Comparison of ENCODE assay signal across 22 mouse cellular contexts in genomic region chr4:140642378-140642777, GRCm38 (mm10). TPM values are rescaled to one million over a fixed set of nuclear protein-coding genes. Genes with fewer than 3 reads are reported as not detected.
A peak's percentile ranks its signal among the peaks of the same experiment; 100 is the strongest.
DNase-seq lines count a peak whose midpoint lies in the region; ATAC-seq and TF ChIP-seq lines count a peak whose summit lies in the region.
"Had no signal": no experiment of that assay in that cellular context is flagged by ENCODE, and none has a peak within 500 bp of the region (broad histone marks: within the 10 kb centered on the region; RNA-seq: fewer than 3 reads in every experiment).

No protein-coding gene starts in this region.

- H3K27ac ChIP-seq in forebrain, embryonic 13.5 days, result peak overlapping the region; percentile 32
- no peak overlapping the region for H3K27ac ChIP-seq in forebrain, embryonic 10.5 days
- peak overlapping the region; percentile 56; the same call in 1 of the 2 replicates for H3K27ac ChIP-seq in hindbrain, postnatal 0 days
- no peak overlapping the region for H3K27ac ChIP-seq in hindbrain, embryonic 11.5 days (ENCODE audit: low read depth, low read length)
- peak overlapping the region; percentile 1; the same call in 1 of the 2 replicates for H3K27ac ChIP-seq in lung, embryonic 14.5 days (ENCODE audit: low read depth)
- 0 out of 2 replicates have a peak overlapping the region, but pooled peaks have one; percentile 15 for H3K27ac ChIP-seq in forebrain, postnatal 0 days (ENCODE audit: low read depth, low read length)
- H3K27ac ChIP-seq: embryonic facial prominence, embryonic 12.5 days; heart, adult 2 months; limb, embryonic 13.5 days; liver, embryonic 13.5 days; lung, embryonic 15.5 days; macrophage; midbrain, embryonic 12.5 days had no signal

- no peak overlapping the region for H3K9ac ChIP-seq in forebrain, embryonic 13.5 days
- no peak overlapping the region for H3K9ac ChIP-seq in hindbrain, postnatal 0 days (replicated peaks; ENCODE audit: low read length)
- H3K9ac ChIP-seq in hindbrain, embryonic 11.5 days (ENCODE audit: low read depth, low read length), result no peak overlapping the region
- no peak overlapping the region for H3K9ac ChIP-seq in lung, embryonic 14.5 days
- no peak overlapping the region for H3K9ac ChIP-seq in forebrain, postnatal 0 days
- H3K9ac ChIP-seq: embryonic facial prominence, embryonic 12.5 days; limb, embryonic 13.5 days; liver, embryonic 13.5 days; lung, embryonic 15.5 days; midbrain, embryonic 12.5 days had no signal

- H3K4me3 ChIP-seq in forebrain, embryonic 13.5 days, result no peak overlapping the region
- H3K4me3 ChIP-seq in forebrain, embryonic 10.5 days, result no peak overlapping the region
- no peak overlapping the region for H3K4me3 ChIP-seq in hindbrain, postnatal 0 days (ENCODE audit: low read length)
- H3K4me3 ChIP-seq in hindbrain, embryonic 11.5 days (ENCODE audit: low read depth, low read length), result no peak overlapping the region
- no peak overlapping the region for H3K4me3 ChIP-seq in lung, embryonic 14.5 days (ENCODE audit: low read depth, low read length)
- H3K4me3 ChIP-seq in forebrain, postnatal 0 days (ENCODE audit: low read depth, low read length), result no peak overlapping the region
- H3K4me3 ChIP-seq: embryonic facial prominence, embryonic 12.5 days; erythroblast, embryonic 14.5 days; heart, adult 2 months; limb, embryonic 13.5 days; liver, embryonic 13.5 days; lung, embryonic 15.5 days; midbrain, embryonic 12.5 days had no signal

- no peaks in the 10 kb centered on the region for H3K27me3 ChIP-seq in forebrain, embryonic 13.5 days
- no peaks in the 10 kb centered on the region for H3K27me3 ChIP-seq in forebrain, embryonic 10.5 days (ENCODE audit: poor library complexity, severe bottlenecking)
- H3K27me3 ChIP-seq in hindbrain, postnatal 0 days (ENCODE audit: insufficient read depth, low read length), result no peaks in the 10 kb centered on the region
- H3K27me3 ChIP-seq in hindbrain, embryonic 11.5 days (ENCODE audit: control insufficient read depth, insufficient read depth, low read length), result no peaks in the 10 kb centered on the region
- no peaks in the 10 kb centered on the region for H3K27me3 ChIP-seq in lung, embryonic 14.5 days (ENCODE audit: insufficient read depth, low read length)
- no peaks in the 10 kb centered on the region for H3K27me3 ChIP-seq in forebrain, postnatal 0 days (ENCODE audit: insufficient read depth, low read length)
- H3K27me3 ChIP-seq: embryonic facial prominence, embryonic 12.5 days; limb, embryonic 13.5 days; lung, embryonic 15.5 days; midbrain, embryonic 12.5 days had no signal

- peaks cover 45% of the 10 kb centered on the region for H3K36me3 ChIP-seq in forebrain, embryonic 13.5 days (ENCODE audit: poor library complexity, severe bottlenecking)
- H3K36me3 ChIP-seq in forebrain, embryonic 10.5 days (replicated peaks), result peaks cover 81% of the 10 kb centered on the region
- no peaks in the 10 kb centered on the region for H3K36me3 ChIP-seq in hindbrain, postnatal 0 days (ENCODE audit: insufficient read depth, low read length)
- no peaks in the 10 kb centered on the region for H3K36me3 ChIP-seq in hindbrain, embryonic 11.5 days (ENCODE audit: control insufficient read depth, insufficient read depth, low read length)
- peaks cover 17% of the 10 kb centered on the region; the same call in 1 of the 2 replicates for H3K36me3 ChIP-seq in lung, embryonic 14.5 days (ENCODE audit: insufficient read depth)
- peaks cover 11% of the 10 kb centered on the region; the same call in 1 of the 2 replicates for H3K36me3 ChIP-seq in forebrain, postnatal 0 days (ENCODE audit: insufficient read depth)
- H3K36me3 ChIP-seq: liver, embryonic 13.5 days; lung, embryonic 15.5 days had no signal

- no peak for TF ChIP-seq CTCF in hindbrain, postnatal 0 days (IDR thresholded peaks at IDR 0.05; ENCODE audit: low read depth)
- TF ChIP-seq CTCF in lung, embryonic 14.5 days (IDR thresholded peaks at IDR 0.05; ENCODE audit: low read depth), result no peak
- no peak for TF ChIP-seq CTCF in forebrain, postnatal 0 days (IDR thresholded peaks at IDR 0.05; ENCODE audit: low read depth)

- H3K4me1 ChIP-seq in forebrain, embryonic 13.5 days, result peaks cover 63% of the 10 kb centered on the region
- peaks cover 47% of the 10 kb centered on the region for H3K4me1 ChIP-seq in forebrain, embryonic 10.5 days
- H3K4me1 ChIP-seq in hindbrain, postnatal 0 days (ENCODE audit: insufficient read depth, low read length), result peaks cover 23% of the 10 kb centered on the region
- H3K4me1 ChIP-seq in hindbrain, embryonic 11.5 days (replicated peaks; ENCODE audit: control insufficient read depth, insufficient read depth, low read length), result peaks cover 7% of the 10 kb centered on the region; the same call in 1 of the 2 replicates
- no peaks in the 10 kb centered on the region for H3K4me1 ChIP-seq in lung, embryonic 14.5 days (ENCODE audit: insufficient read depth)
- H3K4me1 ChIP-seq in forebrain, postnatal 0 days (ENCODE audit: insufficient read depth), result peaks cover 15% of the 10 kb centered on the region

- DNase-seq in forebrain, embryonic 10.5 days (ENCODE audit: extremely low spot score, low spot score), result no peak
- DNase-seq in hindbrain, postnatal 0 days (ENCODE audit: low spot score), result no peak
- no peak for DNase-seq in hindbrain, embryonic 11.5 days (ENCODE audit: low spot score)
- no peak for DNase-seq in lung, embryonic 14.5 days
- no peak for DNase-seq in lung, postnatal 10 days
- no peak for DNase-seq in forebrain, postnatal 0 days
- DNase-seq: adrenal gland, postnatal 36 days; gastrocnemius, postnatal 14 days; heart, adult 2 months; heart, postnatal 4 days; kidney, postnatal 36 days; liver, embryonic 13.5 days; spleen, adult 18-20 months; thymus, adult 18-20 months had no signal

- ATAC-seq in forebrain, embryonic 13.5 days, result no peak
- ATAC-seq in hindbrain, postnatal 0 days, result no peak
- ATAC-seq in hindbrain, embryonic 11.5 days (ENCODE audit: low FRiP score), result no peak
- no peak for ATAC-seq in lung, embryonic 14.5 days (ENCODE audit: insufficient read depth)
- no peak for ATAC-seq in forebrain, postnatal 0 days
- ATAC-seq: intestine, embryonic 16.5 days had no signal

- 93% methylated on average over 4 of the region's 4 CpGs for WGBS in forebrain, embryonic 13.5 days
- 93% methylated on average over 4 of the region's 4 CpGs for WGBS in forebrain, embryonic 10.5 days
- 87% methylated on average over 4 of the region's 4 CpGs for WGBS in hindbrain, postnatal 0 days
- WGBS in hindbrain, embryonic 11.5 days, result 85% methylated on average over 4 of the region's 4 CpGs
- WGBS in lung, embryonic 14.5 days, result 80% methylated on average over 4 of the region's 4 CpGs
- WGBS in forebrain, postnatal 0 days, result 89% methylated on average over 4 of the region's 4 CpGs

- H3K4me2 ChIP-seq in forebrain, embryonic 13.5 days, result no peak overlapping the region
- H3K4me2 ChIP-seq in hindbrain, postnatal 0 days (ENCODE audit: low read depth, low read length), result no peak overlapping the region
- H3K4me2 ChIP-seq in hindbrain, embryonic 11.5 days (replicated peaks; ENCODE audit: low read depth, low read length), result no peak overlapping the region
- H3K4me2 ChIP-seq in lung, embryonic 14.5 days, result no peak overlapping the region
- H3K4me2 ChIP-seq in forebrain, postnatal 0 days (ENCODE audit: low read depth), result no peak overlapping the region
- H3K4me2 ChIP-seq: embryonic facial prominence, embryonic 12.5 days; limb, embryonic 13.5 days; liver, embryonic 13.5 days; lung, embryonic 15.5 days; midbrain, embryonic 12.5 days had no signal

- peaks cover 10% of the 10 kb centered on the region for H3K9me3 ChIP-seq in forebrain, embryonic 13.5 days (replicated peaks)
- peaks cover 10% of the 10 kb centered on the region; the same call in 1 of the 2 replicates for H3K9me3 ChIP-seq in forebrain, embryonic 10.5 days
- H3K9me3 ChIP-seq in hindbrain, postnatal 0 days (ENCODE audit: low read length), result no peaks in the 10 kb centered on the region
- no peaks in the 10 kb centered on the region for H3K9me3 ChIP-seq in hindbrain, embryonic 11.5 days (ENCODE audit: control insufficient read depth, low read length)
- peaks cover 3% of the 10 kb centered on the region; the same call in 1 of the 2 replicates for H3K9me3 ChIP-seq in lung, embryonic 14.5 days (ENCODE audit: low read depth, low read length)
- H3K9me3 ChIP-seq in forebrain, postnatal 0 days (ENCODE audit: low read length), result no peaks in the 10 kb centered on the region
- H3K9me3 ChIP-seq: limb, embryonic 13.5 days; liver, embryonic 13.5 days; lung, embryonic 15.5 days had no signal

RNA-seq across cellular contexts. Expression of gene Arhgef10l, which starts 23.4 kb away (rescaled TPM):
- 20.2 and 22.0 TPM in 2 replicates for polyA plus RNA-seq in forebrain, embryonic 13.5 days (2015; fragmentation: Nextera tagmentation; extraction: Ambion mirVana)
- 22.1 and 23.0 TPM in 2 replicates for polyA plus RNA-seq in forebrain, embryonic 10.5 days (2016; fragmentation: Nextera tagmentation; extraction: Ambion mirVana)
- total RNA-seq in hindbrain, postnatal 0 days (2014; rRNA removed), result 79.2 and 79.4 TPM in 2 replicates
- polyA plus RNA-seq in hindbrain, postnatal 0 days (2015; fragmentation: Nextera tagmentation; extraction: Ambion mirVana), result 22.5 and 22.6 TPM in 2 replicates
- 13.8 and 14.5 TPM in 2 replicates for polyA plus RNA-seq in hindbrain, embryonic 11.5 days (2014; fragmentation: Nextera tagmentation; extraction: Ambion mirVana)
- polyA plus RNA-seq in lung, embryonic 14.5 days (2014; fragmentation: Nextera tagmentation; extraction: Ambion mirVana), result 13.5 and 16.1 TPM in 2 replicates
- 52.5 and 59.0 TPM in 2 replicates for total RNA-seq in forebrain, postnatal 0 days (2014; rRNA removed)
- polyA plus RNA-seq in forebrain, postnatal 0 days (2015; fragmentation: Nextera tagmentation; extraction: Ambion mirVana), result 13.8 and 16.5 TPM in 2 replicates

RNA-seq across cellular contexts. Expression of gene Rcc2, which starts 58.0 kb away (rescaled TPM):
- polyA plus RNA-seq in forebrain, embryonic 13.5 days (2015; fragmentation: Nextera tagmentation; extraction: Ambion mirVana), result 34.0 and 35.5 TPM in 2 replicates
- polyA plus RNA-seq in forebrain, embryonic 10.5 days (2016; fragmentation: Nextera tagmentation; extraction: Ambion mirVana), result 40.8 and 44.7 TPM in 2 replicates
- 58.3 and 60.3 TPM in 2 replicates for total RNA-seq in hindbrain, postnatal 0 days (2014; rRNA removed)
- 15.8 and 16.2 TPM in 2 replicates for polyA plus RNA-seq in hindbrain, postnatal 0 days (2015; fragmentation: Nextera tagmentation; extraction: Ambion mirVana)
- polyA plus RNA-seq in hindbrain, embryonic 11.5 days (2014; fragmentation: Nextera tagmentation; extraction: Ambion mirVana), result 44.3 and 59.6 TPM in 2 replicates
- polyA plus RNA-seq in lung, embryonic 14.5 days (2014; fragmentation: Nextera tagmentation; extraction: Ambion mirVana), result 54.9 and 62.8 TPM in 2 replicates
- 55.2 and 62.3 TPM in 2 replicates for total RNA-seq in forebrain, postnatal 0 days (2014; rRNA removed)
- 20.3 and 20.8 TPM in 2 replicates for polyA plus RNA-seq in forebrain, postnatal 0 days (2015; fragmentation: Nextera tagmentation; extraction: Ambion mirVana)

Comparison
In these comparisons a context has a peak if more than half of its experiments do, and no peak if none do; other contexts are left out.
1. H3K27ac ChIP-seq: peak in forebrain, embryonic 13.5 days (single experiment), hindbrain, postnatal 0 days (single experiment), lung, embryonic 14.5 days (single experiment) and forebrain, postnatal 0 days (single experiment); none in forebrain, embryonic 10.5 days (single experiment) and hindbrain, embryonic 11.5 days (single experiment).